Mouse (Mus musculus) stomach, embryonic 16.5 days (tissue): ENCODE measurements around the gene Kcnq2. TPM values are rescaled to one million over a fixed set of nuclear protein-coding genes. Genes with fewer than 3 reads are reported as not detected.

Experiments
- ATAC-seq: fragments of 200-750 bp; cut with Nextera tagmentation; 2 replicates; pipeline ENCODE4 v1.8.0; 2017; ENCODE audit warnings: moderate number of reproducible peaks, moderate TSS enrichment; ENCODE audit not compliant: insufficient read depth, low FRiP score
- H3K27ac ChIP-seq: fragments of 300-500 bp; sonication (generic); 2 replicates; pipeline ENCODE4 v1.5.1; 2014; ENCODE audit warnings: low read length
- H3K27me3 ChIP-seq: fragments of 300-500 bp; sonication (generic); 2 replicates; pipeline ENCODE4 v1.6.1; 2014; ENCODE audit warnings: low read length, control low read depth, mixed read lengths; ENCODE audit not compliant: control insufficient read depth, insufficient read depth
- H3K36me3 ChIP-seq: fragments of 300-500 bp; sonication (generic); 2 replicates; pipeline ENCODE4 v1.6.1; 2014; ENCODE audit warnings: low read length; ENCODE audit not compliant: control insufficient read depth, insufficient read depth
- H3K4me1 ChIP-seq: fragments of 300-500 bp; sonication (generic); 2 replicates; pipeline ENCODE4 v1.6.1; 2014; ENCODE audit warnings: low read length, control low read depth, mixed read lengths; ENCODE audit not compliant: control insufficient read depth, insufficient read depth
- H3K4me2 ChIP-seq: fragments of 300-500 bp; sonication (generic); 2 replicates; pipeline ENCODE4 v1.6.1; 2014; ENCODE audit warnings: low read depth, low read length, mixed read lengths
- H3K4me3 ChIP-seq: fragments of 300-500 bp; sonication (generic); replicated peaks from 2 replicates; pipeline ENCODE4 v1.5.1; 2014; ENCODE audit warnings: mild to moderate bottlenecking, low read length
- H3K9ac ChIP-seq: fragments of 300-500 bp; sonication (generic); 2 replicates; pipeline ENCODE4 v1.6.1; 2014; ENCODE audit warnings: low read length
- H3K9me3 ChIP-seq: fragments of 300-500 bp; sonication (generic); replicated peaks from 2 replicates; pipeline ENCODE4 v1.6.1; 2016; ENCODE audit warnings: low read length, control low read depth; ENCODE audit not compliant: control insufficient read depth
- WGBS: fragments of 180-500 bp; shearing (Covaris S2); extraction: QIAGEN DNeasy Blood & Tissue Kit; methylation state at CpG from one replicate; pipeline ENCODE4 v1.1.7; 2014; 5-methylcytosine and 5-hydroxymethylcytosine counted together
- polyA plus RNA-seq: library from polyadenylated mRNA; unstranded; fragments of >200 nt; fragmentation: Nextera tagmentation; extraction: Ambion mirVana; gene quantifications from 2 replicates; pipeline ENCODE4 v1.2.1, GENCODE M21; 2015

Kcnq2 gene
- polyA plus RNA-seq, 1 experiment from 2014 or later = 1.1 TPM

- Histone ChIP-seq H3K27me3 (peaks cover 23% of the 10 kb centered on the region), H3K4me3 (no peak overlapping the region), H3K27ac (no peak overlapping the region), H3K36me3 (no peaks in the 10 kb centered on the region), H3K4me2 (no peak overlapping the region), H3K9ac (no peak overlapping the region), H3K4me1 (no peaks in the 10 kb centered on the region; the same call in 1 of the 2 replicates), H3K9me3 (no peaks in the 10 kb centered on the region)
- 86% methylated on average over 5 of the region's 5 CpGs for WGBS
- ATAC-seq = no peak
These were observed 4.6 kb upstream of the Kcnq2 start for GRCm38 (mm10) chr2:181139641-181140193.

- Histone ChIP-seq H3K9me3 (no peaks in the 10 kb centered on the region), H3K9ac (no peak overlapping the region), H3K27me3 (peaks cover 45% of the 10 kb centered on the region), H3K27ac (no peak overlapping the region), H3K4me3 (no peak overlapping the region), H3K4me1 (no peaks in the 10 kb centered on the region; the same call in 1 of the 2 replicates), H3K36me3 (no peaks in the 10 kb centered on the region), H3K4me2 (no peak overlapping the region)
- WGBS = under 1% methylated on average over 6 of the region's 6 CpGs
- no peak for ATAC-seq
These were observed 1.8 kb upstream of the Kcnq2 start for GRCm38 (mm10) chr2:181136934-181137333.

- Histone ChIP-seq H3K9ac (no peak overlapping the region), H3K36me3 (no peaks in the 10 kb centered on the region), H3K4me2 (peak overlapping the region; percentile 64; the same call in 1 of the 2 replicates), H3K9me3 (no peaks in the 10 kb centered on the region), H3K4me1 (no peaks in the 10 kb centered on the region; the same call in 1 of the 2 replicates), H3K4me3 (peak overlapping the region; percentile 46; the same call in 1 of the 2 replicates), H3K27ac (no peak overlapping the region), H3K27me3 (peaks cover 47% of the 10 kb centered on the region)
- WGBS = 10% methylated on average over 4 of the region's 4 CpGs
- no peak for ATAC-seq
These were observed 332 bp upstream of the Kcnq2 start for GRCm38 (mm10) chr2:181135446-181135818.

- Histone ChIP-seq H3K4me2 (peak overlapping the region; percentile 64), H3K9ac (no peak overlapping the region), H3K27ac (no peak overlapping the region), H3K36me3 (no peaks in the 10 kb centered on the region), H3K4me3 (peak overlapping the region; percentile 46), H3K27me3 (peaks cover 47% of the 10 kb centered on the region), H3K4me1 (no peaks in the 10 kb centered on the region; the same call in 1 of the 2 replicates), H3K9me3 (no peaks in the 10 kb centered on the region)
- 8% methylated on average over 21 of the region's 22 CpGs for WGBS
- peak; percentile 17; the same call in 1 of the 2 replicates for ATAC-seq
These were observed 1.1 kb downstream of the Kcnq2 start for GRCm38 (mm10) chr2:181133837-181134590.

GRCm38 (mm10) chr2:181130245-181130644, 4.9 kb downstream of the Kcnq2 start:
- 58% methylated on average over 4 of the region's 4 CpGs for WGBS
- Histone ChIP-seq H3K9ac (no peak overlapping the region), H3K27me3 (peaks cover 29% of the 10 kb centered on the region), H3K4me3 (no peak overlapping the region), H3K36me3 (no peaks in the 10 kb centered on the region), H3K4me1 (no peaks in the 10 kb centered on the region; the same call in 1 of the 2 replicates), H3K9me3 (no peaks in the 10 kb centered on the region), H3K27ac (no peak overlapping the region), H3K4me2 (no peak overlapping the region)
- no peak for ATAC-seq

- ATAC-seq = no peak
- 75% methylated on average over 4 of the region's 4 CpGs for WGBS
- Histone ChIP-seq H3K9ac (no peak overlapping the region), H3K27ac (no peak overlapping the region), H3K36me3 (no peaks in the 10 kb centered on the region), H3K4me3 (no peak overlapping the region), H3K4me1 (no peaks in the 10 kb centered on the region), H3K9me3 (no peaks in the 10 kb centered on the region), H3K4me2 (no peak overlapping the region), H3K27me3 (peaks cover 17% of the 10 kb centered on the region)
These were observed 6.1 kb downstream of the Kcnq2 start for GRCm38 (mm10) chr2:181128963-181129362.

- H3K27me3 ChIP-seq = peaks cover 5% of the 10 kb centered on the region; the same call in 1 of the 2 replicates
- H3K4me2 ChIP-seq = no peak overlapping the region
- H3K27ac ChIP-seq = no peak overlapping the region
- WGBS = 43% methylated on average over 3 of the region's 3 CpGs
- no peaks in the 10 kb centered on the region for H3K9me3 ChIP-seq
- ATAC-seq = no peak
- no peak overlapping the region for H3K4me3 ChIP-seq
- no peaks in the 10 kb centered on the region for H3K4me1 ChIP-seq
- H3K36me3 ChIP-seq = no peaks in the 10 kb centered on the region
- no peak overlapping the region for H3K9ac ChIP-seq
These were observed 7.3 kb downstream of the Kcnq2 start for GRCm38 (mm10) chr2:181127786-181128185.

GRCm38 (mm10) chr2:181125726-181126455, 9.2 kb downstream of the Kcnq2 start:
- 41% methylated on average over 7 of the region's 7 CpGs for WGBS
- Histone ChIP-seq H3K4me1 (no peaks in the 10 kb centered on the region), H3K27ac (no peak overlapping the region), H3K4me2 (no peak overlapping the region), H3K4me3 (no peak overlapping the region), H3K9ac (no peak overlapping the region), H3K9me3 (no peaks in the 10 kb centered on the region), H3K27me3 (no peaks in the 10 kb centered on the region), H3K36me3 (no peaks in the 10 kb centered on the region)
- ATAC-seq = no peak

- Histone ChIP-seq H3K4me3 (no peak overlapping the region), H3K27me3 (no peaks in the 10 kb centered on the region), H3K4me2 (no peak overlapping the region)
These were observed 12.5 kb downstream of the Kcnq2 start for GRCm38 (mm10) chr2:181122642-181123041.

More at GRCm38 (mm10) chr2:181122642-181123041, 12.5 kb downstream of the Kcnq2 start:
- no peaks in the 10 kb centered on the region for H3K9me3 ChIP-seq
- ATAC-seq = no peak
- no peak overlapping the region for H3K9ac ChIP-seq
- no peaks in the 10 kb centered on the region for H3K36me3 ChIP-seq
- no peaks in the 10 kb centered on the region for H3K4me1 ChIP-seq
- no peak overlapping the region for H3K27ac ChIP-seq
